Mouse (Mus musculus) neural tube, embryonic 13.5 days (tissue): ENCODE data around the gene Rock2. TPM values are rescaled to one million over a fixed set of nuclear protein-coding genes. Genes with fewer than 3 reads are reported as not detected.

Experiments
- polyA plus RNA-seq: library from polyadenylated mRNA; unstranded; fragments of >200 nt; fragmentation: Nextera tagmentation; extraction: Ambion mirVana; gene quantifications from 2 replicates; pipeline ENCODE4 v1.2.1, GENCODE M21; 2015

Gene Rock2
- polyA plus RNA-seq, 1 experiment from 2014 or later = 15.0 TPM

Other genes starting within 250 kb of the Rock2 start
- 0.70 and 0.73 TPM in 2 replicates for gene Ntsr2, start 241.5 kb upstream of the Rock2 start, polyA plus RNA-seq
- gene Greb1, start 94.0 kb upstream of the Rock2 start, polyA plus RNA-seq = 1.4 and 2.2 TPM in 2 replicates
- gene E2f6, start 83.9 kb upstream of the Rock2 start, polyA plus RNA-seq = 36.7 and 39.2 TPM in 2 replicates
- gene Pqlc3, start 105.5 kb downstream of the Rock2 start, polyA plus RNA-seq = 1.4 and 2.2 TPM in 2 replicates
- 1.1 and 1.6 TPM in 2 replicates for gene 2410004P03Rik, start 116.8 kb downstream of the Rock2 start, polyA plus RNA-seq